Mouse (Mus musculus) limb, embryonic 14.5 days (tissue): ENCODE data around the gene Cabp4. TPM values are rescaled to one million over a fixed set of nuclear protein-coding genes. Genes with fewer than 3 reads are reported as not detected.

Source experiments
- ATAC-seq: fragments of 200-750 bp; cut with Nextera tagmentation; 2 replicates; pipeline ENCODE4 v1.8.0; 2017; ENCODE audit warnings: low read depth, moderate number of reproducible peaks, moderate TSS enrichment; ENCODE audit not compliant: low FRiP score
- DNase-seq: peaks from one replicate; pipeline ENCODE4 v3.0.0-alpha.2; 2015; ENCODE audit warnings: low spot score
- H3K27ac ChIP-seq: fragments of 300-500 bp; sonication (generic); replicated peaks from 2 replicates; pipeline ENCODE4 v1.5.1; 2014; ENCODE audit warnings: low read depth, mild to moderate bottlenecking, low read length, moderate library complexity, mixed read lengths
- H3K27me3 ChIP-seq: fragments of 300-500 bp; sonication (generic); 2 replicates; pipeline ENCODE4 v1.6.1; 2014; ENCODE audit warnings: low read length, mixed read lengths; ENCODE audit not compliant: control insufficient read depth, insufficient read depth
- H3K36me3 ChIP-seq: fragments of 300-500 bp; sonication (generic); 2 replicates; pipeline ENCODE4 v1.6.1; 2014; ENCODE audit warnings: mild to moderate bottlenecking, low read length, moderate library complexity, mixed read lengths; ENCODE audit not compliant: control insufficient read depth, insufficient read depth
- H3K4me1 ChIP-seq: fragments of 300-500 bp; sonication (generic); 2 replicates; pipeline ENCODE4 v1.6.1; 2014; ENCODE audit warnings: antibody characterized with exemption, low read length, mixed read lengths; ENCODE audit not compliant: control insufficient read depth, insufficient read depth
- H3K4me2 ChIP-seq: fragments of 300-500 bp; sonication (generic); replicated peaks from 2 replicates; pipeline ENCODE4 v1.6.1; 2014; ENCODE audit warnings: low read depth, mild to moderate bottlenecking, low read length, moderate library complexity; ENCODE audit not compliant: severe bottlenecking
- H3K4me3 ChIP-seq: fragments of 300-500 bp; sonication (generic); replicated peaks from 2 replicates; pipeline ENCODE4 v1.5.1; 2014; ENCODE audit warnings: low read length
- H3K9ac ChIP-seq: fragments of 300-500 bp; sonication (generic); 2 replicates; pipeline ENCODE4 v1.6.1; 2014; ENCODE audit warnings: mild to moderate bottlenecking, low read depth, low read length, moderate library complexity; ENCODE audit not compliant: severe bottlenecking
- H3K9me3 ChIP-seq: fragments of 300-500 bp; sonication (generic); 2 replicates; pipeline ENCODE4 v1.6.1; 2016; ENCODE audit warnings: low read length; ENCODE audit not compliant: control insufficient read depth
- POLR2A ChIP-seq: fragments of 200-500 bp; IDR thresholded peaks from 2 replicates; pipeline ENCODE4 v1.8.0; 2012; ENCODE audit warnings: inconsistent platforms, mild to moderate bottlenecking, moderate library complexity, borderline replicate concordance; ENCODE audit not compliant: insufficient read depth, insufficient read length; ENCODE audit errors: extremely low read depth
- WGBS: fragments of 180-500 bp; shearing (Covaris S2); extraction: QIAGEN DNeasy Blood & Tissue Kit; methylation state at CpG from one replicate; pipeline ENCODE4 v1.1.7; 2014; 5-methylcytosine and 5-hydroxymethylcytosine counted together
- polyA plus RNA-seq, 2 experiments: library from polyadenylated mRNA; depleted of rRNA in 1 of 2; stranded (reverse) in 1 of 2; unstranded in 1 of 2; fragments of >200 nt; fragmentation: Nextera tagmentation in 1 of 2; extraction: Ambion mirVana in 1 of 2; gene quantifications; 2 replicates each; pipeline versions ENCODE4 v1.2.1 to v1.2.3; 2012 to 2014

Cabp4 gene
- polyA plus RNA-seq, 2 experiments = 0.05 to 0.10 TPM

- ATAC-seq = no peak
- H3K4me3 ChIP-seq = no peak overlapping the region
- 78% methylated on average over 16 of the region's 16 CpGs for WGBS
Observed at GRCm38 (mm10) chr19:4144550-4145498, 991 bp upstream of the Cabp4 start.

GRCm38 (mm10) chr19:4142416-4143173 is 1.2 kb downstream of the Cabp4 start:
- H3K36me3 ChIP-seq = no peaks in the 10 kb centered on the region
- WGBS = 92% methylated on average over 18 of the region's 18 CpGs
- no peaks in the 10 kb centered on the region for H3K9me3 ChIP-seq
- H3K27ac ChIP-seq = no peak overlapping the region
- H3K4me1 ChIP-seq = 0 out of 2 replicates have a peak, but pooled peaks cover under 1% of the 10 kb centered on the region
- ATAC-seq (no peak), DNase-seq (no peak)
- H3K9ac ChIP-seq = no peak overlapping the region
- TF ChIP-seq POLR2A = no peak
- no peak overlapping the region for H3K4me2 ChIP-seq
- H3K27me3 ChIP-seq = no peaks in the 10 kb centered on the region
- H3K4me3 ChIP-seq = no peak overlapping the region

More at GRCm38 (mm10) chr19:4144550-4145498, 991 bp upstream of the Cabp4 start:
- Histone ChIP-seq H3K9ac (no peak overlapping the region), H3K4me2 (no peak overlapping the region), H3K9me3 (no peaks in the 10 kb centered on the region), H3K27me3 (no peaks in the 10 kb centered on the region), H3K36me3 (peaks cover 2% of the 10 kb centered on the region; the same call in 1 of the 2 replicates), H3K27ac (no peak overlapping the region), H3K4me1 (peaks cover 12% of the 10 kb centered on the region)
- TF ChIP-seq POLR2A = no peak
- no peak for DNase-seq

GRCm38 (mm10) chr19:4140147-4140546 is 3.7 kb downstream of the Cabp4 start:
- WGBS = 71% methylated on average over 6 of the region's 6 CpGs
- H3K27me3 ChIP-seq = no peaks in the 10 kb centered on the region
- no peak overlapping the region for H3K4me2 ChIP-seq
- DNase-seq (no peak), ATAC-seq (no peak)
- no peaks in the 10 kb centered on the region for H3K36me3 ChIP-seq
- H3K27ac ChIP-seq = no peak overlapping the region
- no peak overlapping the region for H3K4me3 ChIP-seq
- no peaks in the 10 kb centered on the region for H3K4me1 ChIP-seq
- no peaks in the 10 kb centered on the region for H3K9me3 ChIP-seq
- H3K9ac ChIP-seq = no peak overlapping the region
- no peak for TF ChIP-seq POLR2A

- H3K9me3 ChIP-seq = no peaks in the 10 kb centered on the region
- H3K4me3 ChIP-seq = no peak within 1 kb of the TSS
- DNase-seq = no peak
- no peak within 1 kb of the TSS for H3K9ac ChIP-seq
- no peak for ATAC-seq
- H3K27ac ChIP-seq = no peak within 1 kb of the TSS
- H3K4me1 ChIP-seq = no peaks in the 10 kb centered on the region
- no peak for TF ChIP-seq POLR2A
- H3K27me3 ChIP-seq = no peaks in the 10 kb centered on the region
- 71% methylated on average over 2 of the region's 2 CpGs for WGBS
- no peak within 1 kb of the TSS for H3K4me2 ChIP-seq
- H3K36me3 ChIP-seq = no peaks in the 10 kb centered on the region
Observed at GRCm38 (mm10) chr19:4139446-4139845, 4.4 kb downstream of the Cabp4 start, which contains the start of gene Gpr152. Gene Gpr152, plus strand, starts transcription at chr19:4139787.

GRCm38 (mm10) chr19:4137913-4138312 is 5.9 kb downstream of the Cabp4 start:
- 81% methylated on average over 5 of the region's 5 CpGs for WGBS

More at GRCm38 (mm10) chr19:4137913-4138312, 5.9 kb downstream of the Cabp4 start:
- Histone ChIP-seq H3K27me3 (no peaks in the 10 kb centered on the region), H3K4me3 (no peak overlapping the region), H3K4me1 (no peaks in the 10 kb centered on the region), H3K9me3 (no peaks in the 10 kb centered on the region), H3K36me3 (0 out of 2 replicates have a peak, but pooled peaks cover 5% of the 10 kb centered on the region), H3K4me2 (no peak overlapping the region), H3K27ac (no peak overlapping the region), H3K9ac (no peak overlapping the region)
- no peak for TF ChIP-seq POLR2A
- DNase-seq (no peak), ATAC-seq (no peak)
